Mouse (Mus musculus) neural tube, postnatal 0 days (tissue): Measurements from ENCODE around the gene Slc35e4. TPM values are rescaled to one million over a fixed set of nuclear protein-coding genes. Genes with fewer than 3 reads are reported as not detected.

ENCODE experiments used
- polyA plus RNA-seq: library from polyadenylated mRNA; unstranded; fragments of >200 nt; fragmentation: Nextera tagmentation; extraction: Ambion mirVana; gene quantifications from 2 replicates; pipeline ENCODE4 v1.2.1, GENCODE M21; 2015

Slc35e4 gene
- 22.7 and 23.9 TPM in 2 replicates for polyA plus RNA-seq

DNA sequence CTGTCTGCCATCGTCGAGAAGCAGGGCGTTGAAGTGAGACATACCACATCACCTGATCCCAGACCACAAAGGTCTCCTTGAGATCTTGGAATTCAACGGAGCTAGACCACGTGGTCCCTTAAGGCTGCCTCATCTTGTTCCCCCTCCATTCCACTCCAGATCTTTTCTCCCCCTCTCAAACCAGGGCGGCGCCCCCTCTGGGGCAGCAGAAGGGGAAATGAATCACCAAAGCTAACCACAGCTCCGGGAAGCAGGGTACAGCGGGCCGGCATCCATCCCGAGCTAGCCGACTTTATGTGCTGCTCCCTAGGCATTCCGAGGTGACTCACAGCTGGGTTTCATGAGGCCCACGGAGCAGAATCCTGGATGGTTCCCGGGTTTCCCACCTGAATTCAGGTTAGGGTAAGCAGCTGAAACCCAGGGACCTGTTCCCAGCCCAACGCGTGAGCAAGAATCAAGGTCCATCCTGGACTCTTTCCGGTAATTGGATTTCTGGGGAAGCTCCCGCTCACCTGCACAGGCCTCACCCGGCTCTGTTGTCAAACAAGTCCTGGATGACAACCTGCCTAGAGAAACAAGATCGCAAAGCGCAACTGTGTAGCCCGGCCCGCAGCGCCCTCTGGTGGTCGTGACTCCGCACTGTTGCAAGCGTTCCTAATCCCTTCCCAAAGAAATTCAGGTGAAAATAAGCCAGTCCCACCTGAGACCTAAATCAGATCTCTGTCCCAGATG is at the start of gene Slc35e4:
Slc35e4 (minus strand) TSS at position 556 of the 732 bp plus-strand sequence.

GRCm38 (mm10) chr11:3963610-3964415 is 49.3 kb upstream of the Slc35e4 start, which contains the start of gene Pes1:
TSS of gene Pes1 (plus strand) at chr11:3963975.

GRCm38 (mm10) chr11:3931511-3932211 is 17.2 kb upstream of the Slc35e4 start, which contains the start of gene Tcn2:
TSS of gene Tcn2 (minus strand) at chr11:3932159.

DNA sequence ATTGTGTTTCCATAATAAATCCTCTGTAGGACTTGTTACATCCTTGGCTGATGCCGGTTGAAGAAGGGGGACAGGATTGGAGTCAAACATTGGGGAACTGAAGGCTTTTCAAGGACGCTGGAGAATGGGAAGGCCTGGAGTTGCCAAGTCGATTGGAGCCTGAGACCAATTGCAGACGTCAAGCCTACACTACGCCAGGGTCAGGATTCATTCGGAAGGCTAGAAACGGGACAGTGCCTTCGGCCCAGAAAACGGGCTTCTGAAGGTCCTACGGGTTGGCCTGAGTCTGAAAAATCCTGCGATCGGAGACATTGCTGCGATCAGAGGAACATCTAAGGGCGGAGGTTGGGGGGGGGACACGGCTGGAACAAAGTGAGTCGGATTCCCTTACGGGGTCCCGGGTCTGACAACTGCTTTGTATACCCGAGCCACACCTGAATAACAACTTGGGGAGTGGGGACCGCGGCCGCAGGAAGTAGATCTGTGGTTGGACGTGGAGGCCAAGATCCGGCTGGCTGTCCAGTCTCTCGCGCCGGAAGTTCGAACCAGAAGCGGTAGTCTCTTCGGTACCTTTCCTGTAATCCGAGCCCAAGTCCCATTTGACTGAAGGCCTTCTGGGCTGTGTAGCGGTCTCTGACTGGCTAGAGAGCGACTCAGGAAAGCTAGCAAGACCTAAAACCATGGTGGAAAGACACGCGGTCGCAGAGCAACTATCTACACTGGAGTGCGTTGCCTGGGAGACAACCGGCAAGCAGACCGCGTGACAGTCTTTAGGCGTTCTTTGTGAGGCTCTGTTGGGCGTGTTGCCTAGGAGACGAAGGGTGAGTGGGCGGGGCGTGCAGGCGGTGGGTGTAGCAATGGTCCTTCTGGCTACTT is 19.8 kb downstream of the Slc35e4 start, which contains the start of the genes 4921536K21Rik and Dusp18:
4921536K21Rik (minus strand) TSS at position 693 of the 876 bp plus-strand sequence.
Dusp18 (plus strand) TSS at position 835 of the 876 bp plus-strand sequence.

GRCm38 (mm10) chr11:3863454-3864112 is 50.9 kb downstream of the Slc35e4 start, which contains the start of gene Osbp2:
TSS of gene Osbp2 (minus strand) at chr11:3863903.

Other genes starting within 250 kb of the Slc35e4 start
- 46.3 and 49.2 TPM in 2 replicates for gene Osbp2, start 50.8 kb downstream of the Slc35e4 start, polyA plus RNA-seq
- 0.17 and 0.31 TPM in 2 replicates for gene 4921536K21Rik, start 19.6 kb downstream of the Slc35e4 start, polyA plus RNA-seq
- 12.6 and 16.7 TPM in 2 replicates for gene Dusp18, start 19.4 kb downstream of the Slc35e4 start, polyA plus RNA-seq
- gene Tcn2, start 17.5 kb upstream of the Slc35e4 start, polyA plus RNA-seq, result 32.7 and 35.5 TPM in 2 replicates
- 42.2 and 42.3 TPM in 2 replicates for gene Pes1, start 49.3 kb upstream of the Slc35e4 start, polyA plus RNA-seq
- gene 4930556J24Rik, start 62.1 kb upstream of the Slc35e4 start, polyA plus RNA-seq, result not detected in 2 replicates
- 34.9 and 35.3 TPM in 2 replicates for gene Gal3st1, start 69.0 kb upstream of the Slc35e4 start, polyA plus RNA-seq
- 0.13 TPM in 1 of 2 replicates, not detected in the other for gene Sec14l4, start 116.8 kb upstream of the Slc35e4 start, polyA plus RNA-seq
- 0.94 and 1.1 TPM in 2 replicates for gene Sec14l3, start 150.2 kb upstream of the Slc35e4 start, polyA plus RNA-seq
- gene Mtfp1, start 180.8 kb upstream of the Slc35e4 start, polyA plus RNA-seq, result 21.1 and 22.3 TPM in 2 replicates
- gene Sec14l2, start 208.8 kb upstream of the Slc35e4 start, polyA plus RNA-seq, result 10.2 and 10.6 TPM in 2 replicates
- gene Rnf215, start 220.5 kb upstream of the Slc35e4 start, polyA plus RNA-seq, result 57.3 and 62.2 TPM in 2 replicates
- 7.8 and 9.1 TPM in 2 replicates for gene Ccdc157, start 245.6 kb upstream of the Slc35e4 start, polyA plus RNA-seq
- 28.6 and 31.5 TPM in 2 replicates for gene Sf3a1, start 245.7 kb upstream of the Slc35e4 start, polyA plus RNA-seq